Mouse (Mus musculus) lung, adult 2 months (tissue): Measurements from ENCODE around the gene Cdk5r1.

Experiments
- CTCF ChIP-seq: fragments of 200-500 bp; IDR thresholded peaks from 2 replicates; pipeline ENCODE4 v1.5.1; 2011; ENCODE audit warnings: mild to moderate bottlenecking, low read length, control low read depth; ENCODE audit not compliant: insufficient read depth
- POLR2A ChIP-seq: fragments of 200-500 bp; IDR thresholded peaks from 2 replicates; pipeline ENCODE4 v1.6.1; 2011; ENCODE audit warnings: low read depth, mild to moderate bottlenecking, control low read depth, low read length, borderline replicate concordance; ENCODE audit errors: extremely low read depth

DNA sequence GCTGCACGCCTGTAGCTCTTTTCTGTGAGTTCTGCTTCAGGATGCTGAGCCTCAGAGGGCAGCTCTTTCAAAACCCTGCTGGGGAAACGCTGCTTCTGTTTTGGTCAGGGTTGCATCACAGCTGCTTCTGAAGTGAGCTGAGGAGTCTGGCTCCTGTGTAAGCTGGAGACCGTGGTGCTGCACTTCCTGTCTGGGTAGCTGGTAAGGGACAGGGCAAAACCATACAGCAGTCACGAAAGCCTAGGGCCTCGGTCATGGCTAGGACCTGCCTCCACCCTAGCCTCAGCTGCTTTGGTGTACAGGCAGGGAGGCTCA lies 13.0 kb downstream of the Cdk5r1 start:
- TF ChIP-seq CTCF (no peak), POLR2A (no peak)
